Mouse (Mus musculus) intestine, embryonic 14.5 days (tissue): ENCODE measurements around the gene Adarb1. TPM values are rescaled to one million over a fixed set of nuclear protein-coding genes. Genes with fewer than 3 reads are reported as not detected.

Experiments
- ATAC-seq: fragments of 200-750 bp; cut with Nextera tagmentation; replicated peaks from 2 replicates; pipeline ENCODE4 v1.8.0; 2017; ENCODE audit warnings: low read depth, moderate number of reproducible peaks, moderate TSS enrichment, moderate library complexity; ENCODE audit not compliant: low FRiP score, low TSS enrichment
- DNase-seq: peaks from one replicate; pipeline ENCODE4 v3.0.0-alpha.2; 2018; ENCODE audit warnings: low spot score
- H3K27ac ChIP-seq: fragments of 300-500 bp; sonication (generic); 2 replicates; pipeline ENCODE4 v1.5.1; 2014; ENCODE audit warnings: low read depth, mild to moderate bottlenecking, control low read depth
- H3K27me3 ChIP-seq: fragments of 300-500 bp; sonication (generic); replicated peaks from 2 replicates; pipeline ENCODE4 v1.6.1; 2014; ENCODE audit warnings: low read length, control low read depth; ENCODE audit not compliant: control insufficient read depth, insufficient read depth
- H3K36me3 ChIP-seq: fragments of 300-500 bp; sonication (generic); 2 replicates; pipeline ENCODE4 v1.6.1; 2014; ENCODE audit warnings: low read length, control low read depth; ENCODE audit not compliant: control insufficient read depth, insufficient read depth
- H3K4me1 ChIP-seq: fragments of 300-500 bp; sonication (generic); replicated peaks from 2 replicates; pipeline ENCODE4 v1.6.1; 2014; ENCODE audit warnings: low read length, control low read depth, mixed read lengths; ENCODE audit not compliant: control insufficient read depth, insufficient read depth
- H3K4me2 ChIP-seq: fragments of 300-500 bp; sonication (generic); 2 replicates; pipeline ENCODE4 v1.6.1; 2014; ENCODE audit warnings: low read length
- H3K4me3 ChIP-seq: fragments of 300-500 bp; sonication (generic); 2 replicates; pipeline ENCODE4 v1.5.1; 2014; ENCODE audit warnings: low read depth, low read length, control low read depth, mixed read lengths
- H3K9ac ChIP-seq: fragments of 300-500 bp; sonication (generic); 2 replicates; pipeline ENCODE4 v1.6.1; 2014; ENCODE audit warnings: mild to moderate bottlenecking, low read length
- H3K9me3 ChIP-seq: fragments of 300-500 bp; sonication (generic); 2 replicates; pipeline ENCODE4 v1.6.1; 2016; ENCODE audit warnings: low read length, control low read depth; ENCODE audit not compliant: control insufficient read depth
- WGBS: fragments of 180-500 bp; shearing (Covaris S2); extraction: QIAGEN DNeasy Blood & Tissue Kit; methylation state at CpG from one replicate; pipeline ENCODE4 v1.1.7; 2014; 5-methylcytosine and 5-hydroxymethylcytosine counted together
- polyA plus RNA-seq: library from polyadenylated mRNA; unstranded; fragments of >200 nt; fragmentation: Nextera tagmentation; extraction: Ambion mirVana; gene quantifications from 2 replicates; pipeline ENCODE4 v1.2.1, GENCODE M21; 2014

The Adarb1 gene
- polyA plus RNA-seq, 1 experiment from 2014 or later = 3.8 TPM

- Histone ChIP-seq H3K4me2 (no peak overlapping the region), H3K27me3 (no peaks in the 10 kb centered on the region), H3K4me3 (no peak overlapping the region), H3K9me3 (no peaks in the 10 kb centered on the region), H3K27ac (no peak overlapping the region), H3K4me1 (peaks cover 29% of the 10 kb centered on the region), H3K9ac (no peak overlapping the region), H3K36me3 (no peaks in the 10 kb centered on the region)
- no peak for DNase-seq
- no peak for ATAC-seq
- 92% methylated on average over 3 of the region's 3 CpGs for WGBS
Measured at GRCm38 (mm10) chr10:77255231-77255630, 162.8 kb downstream of the Adarb1 start.

GRCm38 (mm10) chr10:77252790-77253189 is 165.3 kb downstream of the Adarb1 start:
- Histone ChIP-seq H3K4me2 (no peak overlapping the region), H3K9ac (no peak overlapping the region), H3K9me3 (no peaks in the 10 kb centered on the region), H3K27me3 (no peaks in the 10 kb centered on the region), H3K4me3 (no peak overlapping the region), H3K4me1 (peaks cover 32% of the 10 kb centered on the region), H3K27ac (no peak overlapping the region), H3K36me3 (no peaks in the 10 kb centered on the region)
- WGBS = 0% methylated on average over 4 of the region's 4 CpGs
- DNase-seq = peak; percentile 90
- peak; percentile 42; the same call in 1 of the 2 replicates for ATAC-seq

GRCm38 (mm10) chr10:77251784-77252539 is 166.1 kb downstream of the Adarb1 start:
- Histone ChIP-seq H3K4me1 (peaks cover 40% of the 10 kb centered on the region), H3K27ac (peak overlapping the region; percentile 54), H3K9ac (no peak overlapping the region), H3K36me3 (no peaks in the 10 kb centered on the region), H3K9me3 (no peaks in the 10 kb centered on the region), H3K27me3 (no peaks in the 10 kb centered on the region), H3K4me2 (peak overlapping the region; percentile 37), H3K4me3 (no peak overlapping the region)
- DNase-seq = no peak
- WGBS = 66% methylated on average over 18 of the region's 18 CpGs
- ATAC-seq = peak; percentile 21; the same call in 1 of the 2 replicates

GRCm38 (mm10) chr10:77251223-77251783 is 166.8 kb downstream of the Adarb1 start:
- DNase-seq (peak; percentile 70), ATAC-seq (0 out of 2 replicates have a peak, but pooled peaks have one; percentile 2)
- Histone ChIP-seq H3K4me2 (peak overlapping the region; percentile 37), H3K4me3 (no peak overlapping the region), H3K9me3 (no peaks in the 10 kb centered on the region), H3K27me3 (no peaks in the 10 kb centered on the region), H3K9ac (no peak overlapping the region), H3K27ac (peak overlapping the region; percentile 54), H3K36me3 (no peaks in the 10 kb centered on the region), H3K4me1 (peaks cover 43% of the 10 kb centered on the region)
- WGBS = 32% methylated on average over 18 of the region's 18 CpGs

GRCm38 (mm10) chr10:77247707-77248106 is 170.4 kb downstream of the Adarb1 start:
- Histone ChIP-seq H3K9me3 (no peaks in the 10 kb centered on the region), H3K4me2 (peak overlapping the region; percentile 6; the same call in 1 of the 2 replicates), H3K27me3 (no peaks in the 10 kb centered on the region), H3K27ac (peak overlapping the region; percentile 59; the same call in 1 of the 2 replicates), H3K4me1 (peaks cover 36% of the 10 kb centered on the region), H3K4me3 (no peak overlapping the region), H3K36me3 (no peaks in the 10 kb centered on the region), H3K9ac (no peak overlapping the region)
- 30% methylated on average over 7 of the region's 7 CpGs for WGBS
- no peak for DNase-seq
- ATAC-seq = peak; percentile 50; the same call in 1 of the 2 replicates

GRCm38 (mm10) chr10:77247048-77247447 is 171.0 kb downstream of the Adarb1 start:
- H3K27me3 ChIP-seq = no peaks in the 10 kb centered on the region
- no peak overlapping the region for H3K9ac ChIP-seq
- no peak overlapping the region for H3K4me2 ChIP-seq
- no peak overlapping the region for H3K4me3 ChIP-seq
- H3K9me3 ChIP-seq = no peaks in the 10 kb centered on the region
- ATAC-seq = no peak
- peak overlapping the region; percentile 57 for H3K27ac ChIP-seq
- peaks cover 29% of the 10 kb centered on the region for H3K4me1 ChIP-seq
- no peaks in the 10 kb centered on the region for H3K36me3 ChIP-seq
- WGBS = 82% methylated on average over 5 of the region's 5 CpGs
- DNase-seq = no peak

GRCm38 (mm10) chr10:77244777-77245176 is 173.3 kb downstream of the Adarb1 start:
- Histone ChIP-seq H3K36me3 (no peaks in the 10 kb centered on the region), H3K27ac (no peak overlapping the region), H3K9ac (no peak overlapping the region), H3K9me3 (no peaks in the 10 kb centered on the region), H3K4me1 (peaks cover 17% of the 10 kb centered on the region), H3K27me3 (no peaks in the 10 kb centered on the region), H3K4me2 (no peak overlapping the region), H3K4me3 (no peak overlapping the region)
- DNase-seq = no peak
- WGBS = 97% methylated on average over 6 of the region's 6 CpGs
- ATAC-seq = no peak

GRCm38 (mm10) chr10:77243572-77244161 is 174.4 kb downstream of the Adarb1 start:
- Histone ChIP-seq H3K36me3 (no peaks in the 10 kb centered on the region), H3K4me2 (no peak overlapping the region), H3K27ac (no peak overlapping the region), H3K27me3 (no peaks in the 10 kb centered on the region), H3K4me3 (no peak overlapping the region), H3K4me1 (peaks cover 17% of the 10 kb centered on the region), H3K9me3 (no peaks in the 10 kb centered on the region), H3K9ac (no peak overlapping the region)
- 74% methylated on average over 11 of the region's 11 CpGs for WGBS
- ATAC-seq (peak; percentile 40; the same call in 1 of the 2 replicates), DNase-seq (no peak)
